Mouse (Mus musculus) hindbrain, embryonic 14.5 days (tissue): ENCODE results near the gene Eif3i. TPM values are rescaled to one million over a fixed set of nuclear protein-coding genes. Genes with fewer than 3 reads are reported as not detected.

ENCODE experiments used
- ATAC-seq: fragments of 200-750 bp; cut with Nextera tagmentation; 2 replicates; pipeline ENCODE4 v1.8.0; 2017; ENCODE audit warnings: moderate number of reproducible peaks, mild to moderate bottlenecking, moderate TSS enrichment, moderate library complexity; ENCODE audit not compliant: low FRiP score
- DNase-seq: peaks from one replicate; pipeline ENCODE4 v3.0.0-alpha.2; 2015; ENCODE audit warnings: low spot score
- H3K27ac ChIP-seq: fragments of 300-500 bp; sonication (generic); 2 replicates; pipeline ENCODE4 v1.5.1; 2014; ENCODE audit warnings: mild to moderate bottlenecking, moderate library complexity
- H3K27me3 ChIP-seq: fragments of 300-500 bp; sonication (generic); 2 replicates; pipeline ENCODE4 v1.6.1; 2014; ENCODE audit warnings: mild to moderate bottlenecking, low read length, mixed read lengths; ENCODE audit not compliant: control insufficient read depth, insufficient read depth
- H3K36me3 ChIP-seq: fragments of 300-500 bp; sonication (generic); replicated peaks from 2 replicates; pipeline ENCODE4 v1.6.1; 2014; ENCODE audit not compliant: control insufficient read depth, insufficient read depth
- H3K4me1 ChIP-seq: fragments of 300-500 bp; sonication (generic); replicated peaks from 2 replicates; pipeline ENCODE4 v1.6.1; 2014; ENCODE audit warnings: antibody characterized with exemption, low read length, mixed read lengths; ENCODE audit not compliant: control insufficient read depth, insufficient read depth
- H3K4me2 ChIP-seq: fragments of 300-500 bp; sonication (generic); replicated peaks from 2 replicates; pipeline ENCODE4 v1.6.1; 2014; ENCODE audit warnings: mild to moderate bottlenecking, moderate library complexity
- H3K4me3 ChIP-seq: fragments of 300-500 bp; sonication (generic); replicated peaks from 2 replicates; pipeline ENCODE4 v1.5.1; 2014; ENCODE audit warnings: mild to moderate bottlenecking, low read length
- H3K9ac ChIP-seq: fragments of 300-500 bp; sonication (generic); 2 replicates; pipeline ENCODE4 v1.6.1; 2014
- H3K9me3 ChIP-seq: fragments of 300-500 bp; sonication (generic); 2 replicates; pipeline ENCODE4 v1.6.1; 2016; ENCODE audit warnings: low read length; ENCODE audit not compliant: control insufficient read depth
- WGBS: fragments of 180-500 bp; shearing (Covaris S2); extraction: QIAGEN DNeasy Blood & Tissue Kit; methylation state at CpG from one replicate; pipeline ENCODE4 v1.1.7; 2014; 5-methylcytosine and 5-hydroxymethylcytosine counted together
- polyA plus RNA-seq: library from polyadenylated mRNA; unstranded; fragments of >200 nt; fragmentation: Nextera tagmentation; extraction: Ambion mirVana; gene quantifications from 2 replicates; pipeline ENCODE4 v1.2.1, GENCODE M21; 2014

Eif3i gene
- polyA plus RNA-seq, 1 experiment from 2014 or later = 226 TPM

- Histone ChIP-seq H3K4me3 (no peak overlapping the region), H3K4me1 (no peaks in the 10 kb centered on the region), H3K36me3 (peaks cover 100% of the 10 kb centered on the region), H3K27me3 (no peaks in the 10 kb centered on the region), H3K27ac (no peak overlapping the region), H3K4me2 (no peak overlapping the region), H3K9me3 (no peaks in the 10 kb centered on the region), H3K9ac (no peak overlapping the region)
- DNase-seq (no peak), ATAC-seq (no peak)
- 94% methylated on average over 12 of the region's 12 CpGs for whole genome bisulfite sequencing
These were observed 31.4 kb upstream of the Eif3i start for GRCm38 (mm10) chr4:129631867-129632266.

GRCm38 (mm10) chr4:129630944-129631343, 30.5 kb upstream of the Eif3i start:
- Histone ChIP-seq H3K9me3 (no peaks in the 10 kb centered on the region), H3K4me1 (no peaks in the 10 kb centered on the region), H3K27me3 (no peaks in the 10 kb centered on the region), H3K36me3 (peaks cover 100% of the 10 kb centered on the region), H3K27ac (no peak overlapping the region), H3K4me2 (no peak overlapping the region), H3K4me3 (no peak overlapping the region), H3K9ac (no peak overlapping the region)
- DNase-seq (no peak), ATAC-seq (no peak)
- 66% methylated on average over 4 of the region's 4 CpGs for WGBS

GRCm38 (mm10) chr4:129626035-129626434, 25.6 kb upstream of the Eif3i start:
- H3K27me3 ChIP-seq = no peaks in the 10 kb centered on the region
- no peak for DNase-seq
- no peaks in the 10 kb centered on the region for H3K9me3 ChIP-seq
- peaks cover 52% of the 10 kb centered on the region for H3K36me3 ChIP-seq
- no peak overlapping the region for H3K4me3 ChIP-seq
- no peak for ATAC-seq
- no peak overlapping the region for H3K27ac ChIP-seq
- H3K9ac ChIP-seq = no peak overlapping the region
- WGBS = 73% methylated on average over 6 of the region's 6 CpGs
- no peak overlapping the region for H3K4me2 ChIP-seq
- peaks cover 32% of the 10 kb centered on the region for H3K4me1 ChIP-seq

- Histone ChIP-seq H3K27ac (peak overlapping the region; percentile 94), H3K4me2 (peak overlapping the region; percentile 82), H3K9me3 (no peaks in the 10 kb centered on the region), H3K9ac (peak overlapping the region; percentile 48), H3K4me1 (peaks cover 32% of the 10 kb centered on the region), H3K4me3 (no peak overlapping the region; the same call in 1 of the 2 replicates), H3K27me3 (no peaks in the 10 kb centered on the region), H3K36me3 (peaks cover 47% of the 10 kb centered on the region)
- ATAC-seq (no peak), DNase-seq (no peak)
- 46% methylated on average over 4 of the region's 4 CpGs for WGBS
These were observed 25.0 kb upstream of the Eif3i start for GRCm38 (mm10) chr4:129625496-129625895.

- Histone ChIP-seq H3K36me3 (peaks cover 42% of the 10 kb centered on the region), H3K4me1 (peaks cover 32% of the 10 kb centered on the region), H3K9me3 (no peaks in the 10 kb centered on the region), H3K27me3 (no peaks in the 10 kb centered on the region), H3K9ac (peak overlapping the region; percentile 48), H3K4me2 (peak overlapping the region; percentile 82), H3K27ac (peak overlapping the region; percentile 94), H3K4me3 (peak overlapping the region; percentile 49)
- WGBS = 0% methylated on average over 6 of the region's 6 CpGs
- no peak for ATAC-seq
- peak; percentile 65 for DNase-seq
These were observed 24.6 kb upstream of the Eif3i start for GRCm38 (mm10) chr4:129625029-129625370.

- Histone ChIP-seq H3K9ac (peak overlapping the region; percentile 66), H3K27ac (peak overlapping the region; percentile 94), H3K9me3 (no peaks in the 10 kb centered on the region), H3K36me3 (peaks cover 36% of the 10 kb centered on the region), H3K27me3 (no peaks in the 10 kb centered on the region), H3K4me3 (peak overlapping the region; percentile 49), H3K4me1 (peaks cover 32% of the 10 kb centered on the region), H3K4me2 (peak overlapping the region; percentile 82)
- DNase-seq (peak; percentile 84), ATAC-seq (peak; percentile 93)
- WGBS = under 1% methylated on average over 18 of the region's 18 CpGs
These were observed 24.0 kb upstream of the Eif3i start for GRCm38 (mm10) chr4:129624281-129625028.

GRCm38 (mm10) chr4:129623681-129624091, 23.2 kb upstream of the Eif3i start, which contains the start of gene Ccdc28b:
Ccdc28b (minus strand) TSS chr4:129623947.
- peak within 1 kb of the TSS; percentile 94 for H3K27ac ChIP-seq
- H3K9me3 ChIP-seq = no peaks in the 10 kb centered on the region
- ATAC-seq (peak; percentile 19; the same call in 1 of the 2 replicates), DNase-seq (peak; percentile 74)
- peak within 1 kb of the TSS; percentile 66 for H3K9ac ChIP-seq
- H3K4me2 ChIP-seq = peak within 1 kb of the TSS; percentile 82
- 2% methylated on average over 10 of the region's 10 CpGs for WGBS
- no peaks in the 10 kb centered on the region for H3K27me3 ChIP-seq
- peaks cover 32% of the 10 kb centered on the region for H3K4me1 ChIP-seq
- peaks cover 29% of the 10 kb centered on the region for H3K36me3 ChIP-seq
- peak within 1 kb of the TSS; percentile 49 for H3K4me3 ChIP-seq

GRCm38 (mm10) chr4:129622803-129623535, 22.5 kb upstream of the Eif3i start:
- no peaks in the 10 kb centered on the region for H3K9me3 ChIP-seq
- peak overlapping the region; percentile 94 for H3K27ac ChIP-seq
- H3K4me1 ChIP-seq = peaks cover 37% of the 10 kb centered on the region
- H3K36me3 ChIP-seq = peaks cover 22% of the 10 kb centered on the region
- peak overlapping the region; percentile 66 for H3K9ac ChIP-seq
- no peaks in the 10 kb centered on the region for H3K27me3 ChIP-seq
- peak overlapping the region; percentile 82 for H3K4me2 ChIP-seq
- H3K4me3 ChIP-seq = peak overlapping the region; percentile 49
- ATAC-seq (no peak), DNase-seq (no peak)
- WGBS = 18% methylated on average over 8 of the region's 8 CpGs

- H3K4me2 ChIP-seq = peak overlapping the region; percentile 82
- H3K4me1 ChIP-seq = peaks cover 41% of the 10 kb centered on the region
- no peak for ATAC-seq
- H3K27ac ChIP-seq = peak overlapping the region; percentile 94
- H3K36me3 ChIP-seq = peaks cover 17% of the 10 kb centered on the region
- DNase-seq = no peak
- no peaks in the 10 kb centered on the region for H3K27me3 ChIP-seq
- no peaks in the 10 kb centered on the region for H3K9me3 ChIP-seq
- WGBS = 80% methylated on average over 11 of the region's 11 CpGs
- H3K9ac ChIP-seq = peak overlapping the region; percentile 66
- peak overlapping the region; percentile 49 for H3K4me3 ChIP-seq
These were observed 21.8 kb upstream of the Eif3i start for GRCm38 (mm10) chr4:129622120-129622802.
